Mouse (Mus musculus) mouse embryonic stem cell (cell line): ENCODE results near the gene Ncaph2.

Source experiments
- in situ Hi-C, 2 experiments: fragments of 300-500 bp; cut with MboI; formaldehyde crosslinking; loops; 1 replicate in 1 of 2; 3 replicates in 1 of 2; pipeline ENCODE4 v1.14.3; 2019 to 2020; ENCODE audit warnings: low sequenced_read_pairs in 2 of 2, low pct_unique_long_range_greater_than_20kb in 1 of 2, mixed read lengths in 1 of 2; ENCODE audit not compliant: unreplicated experiment in 1 of 2

Ncaph2 gene

GRCm38 (mm10) chr15:89355241-89356187, at the start of gene Ncaph2, which contains the start of gene Lmf2:
Gene Ncaph2 (plus strand): TSS chr15:89355719.
Gene Lmf2 (minus strand): TSS chr15:89355659.
- in situ Hi-C loops: no loop called here

- in situ Hi-C loops: no loop called here
Observed at GRCm38 (mm10) chr15:89305966-89306365, 49.6 kb upstream of the Ncaph2 start.

GRCm38 (mm10) chr15:89307461-89307860, 48.1 kb upstream of the Ncaph2 start:
- in situ Hi-C loops: no loop called here

- in situ Hi-C loops: no loop called here
Observed at GRCm38 (mm10) chr15:89308406-89309139, 46.9 kb upstream of the Ncaph2 start.

GRCm38 (mm10) chr15:89309962-89310498, 45.5 kb upstream of the Ncaph2 start:
- in situ Hi-C loops: no loop called here

- in situ Hi-C loops: no loop called here
Observed at GRCm38 (mm10) chr15:89313359-89313758, 42.2 kb upstream of the Ncaph2 start.

- in situ Hi-C loops: no loop called here
Observed at GRCm38 (mm10) chr15:89314107-89314506, 41.4 kb upstream of the Ncaph2 start.

- in situ Hi-C loops: no loop called here
Observed at GRCm38 (mm10) chr15:89314511-89315189, 40.9 kb upstream of the Ncaph2 start.

- in situ Hi-C loops: no loop called here
Observed at GRCm38 (mm10) chr15:89315190-89315731, 40.3 kb upstream of the Ncaph2 start, which contains the start of gene Sbf1. Gene Sbf1 (minus strand): TSS chr15:89315311.

GRCm38 (mm10) chr15:89316146-89316545, 39.4 kb upstream of the Ncaph2 start:
- in situ Hi-C loops: no loop called here

- in situ Hi-C loops: no loop called here
Observed at GRCm38 (mm10) chr15:89321264-89321663, 34.3 kb upstream of the Ncaph2 start.

GRCm38 (mm10) chr15:89322670-89323522, 32.6 kb upstream of the Ncaph2 start, which contains the start of gene Adm2:
Gene Adm2 (plus strand): TSS chr15:89322720.
- in situ Hi-C loops: no loop called here

GRCm38 (mm10) chr15:89323656-89324055, 31.9 kb upstream of the Ncaph2 start:
- in situ Hi-C loops: no loop called here

GRCm38 (mm10) chr15:89326441-89326840, 29.1 kb upstream of the Ncaph2 start:
- in situ Hi-C loops: no loop called here

- in situ Hi-C loops: no loop called here
Observed at GRCm38 (mm10) chr15:89334271-89334670, 21.2 kb upstream of the Ncaph2 start, which contains the start of gene Miox. Gene Miox (plus strand): TSS chr15:89334398.

- in situ Hi-C loops: no loop called here
Observed at GRCm38 (mm10) chr15:89334774-89335537, 20.6 kb upstream of the Ncaph2 start.

GRCm38 (mm10) chr15:89336422-89336821, 19.1 kb upstream of the Ncaph2 start:
- in situ Hi-C loops: no loop called here
